Mouse (Mus musculus): Measurements from ENCODE around the gene Stab2. TPM values are rescaled to one million over a fixed set of nuclear protein-coding genes. Genes with fewer than 3 reads are reported as not detected.

Gene Stab2
- polyA plus RNA-seq (2016; fragmentation: Nextera tagmentation; extraction: Ambion mirVana): 0.17 and 0.18 TPM in 2 replicates

DNA sequence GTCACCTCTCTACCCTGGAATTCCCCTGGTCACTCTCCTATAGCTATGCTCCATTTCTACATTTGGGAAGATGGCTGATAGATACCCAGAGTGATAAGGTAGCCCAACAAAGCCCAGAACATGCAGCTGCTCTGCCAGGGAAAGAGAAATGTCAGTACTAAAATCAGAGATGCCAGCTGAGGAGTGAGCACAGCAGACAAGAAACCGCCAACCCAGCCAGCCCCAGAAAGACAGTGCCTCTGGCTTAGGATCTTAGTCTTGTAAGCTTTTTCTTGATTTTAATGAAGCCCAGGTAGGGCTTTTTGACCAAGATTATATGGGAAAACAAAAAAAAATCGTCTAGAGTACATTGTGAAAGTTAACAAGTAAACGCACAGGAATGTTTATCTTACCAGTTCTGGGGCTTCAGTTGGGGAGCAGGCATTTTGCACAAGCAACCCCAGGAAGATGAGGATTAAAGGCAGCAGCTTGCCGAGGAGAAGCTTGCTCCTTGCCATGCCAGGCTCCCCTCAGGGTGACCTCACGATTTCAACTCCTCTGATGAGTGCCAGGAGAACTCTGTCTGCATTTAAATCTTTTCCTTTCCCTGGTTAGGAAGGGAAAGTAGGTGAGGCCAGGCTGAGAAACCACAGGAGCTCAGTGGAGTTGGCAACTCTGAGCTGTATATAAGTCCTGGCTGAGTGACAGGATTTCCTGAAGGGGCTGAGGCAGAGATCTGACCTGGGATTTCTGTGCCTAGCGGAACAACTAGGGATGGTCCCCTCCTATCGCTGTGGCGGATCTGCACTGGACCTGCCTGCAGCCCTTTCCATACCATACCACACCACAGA lies at the start of gene Stab2:
Gene Stab2 (minus strand): TSS at position 641 of the 830 bp plus-strand sequence.
- ATAC-seq (ENCODE audit: insufficient number of reproducible peaks, insufficient read depth, low FRiP score, low TSS enrichment, low read depth): no peak
- H3K27ac ChIP-seq: no peak within 1 kb of the TSS
- no peaks in the 10 kb centered on the region for H3K9me3 ChIP-seq
- no peak within 1 kb of the TSS for H3K4me3 ChIP-seq (replicated peaks)
- H3K36me3 ChIP-seq: no peaks in the 10 kb centered on the region
- no peaks in the 10 kb centered on the region for H3K4me1 ChIP-seq (replicated peaks)
- 63% methylated on average over 8 of the region's 8 CpGs for WGBS
- H3K9ac ChIP-seq (replicated peaks): no peak within 1 kb of the TSS
- H3K4me2 ChIP-seq: no peak within 1 kb of the TSS
- no peaks in the 10 kb centered on the region for H3K27me3 ChIP-seq

DNA sequence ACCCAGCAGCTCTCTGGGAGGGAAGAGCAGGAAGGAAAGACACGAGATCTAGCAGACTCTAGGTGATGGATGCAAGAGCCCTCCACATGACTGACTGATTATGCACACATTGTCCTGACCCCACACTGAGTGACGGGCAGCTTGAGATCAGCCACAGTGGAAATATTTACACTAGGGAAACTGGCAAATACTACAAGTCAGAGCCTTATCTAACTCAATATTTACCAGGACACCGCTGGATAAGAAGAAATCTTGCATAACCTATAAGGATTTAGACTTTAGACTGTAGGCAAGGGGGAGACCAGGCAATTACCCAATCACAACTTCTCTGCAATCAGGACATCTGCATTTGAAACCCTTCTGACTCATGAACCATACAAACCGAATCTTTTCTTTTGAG lies 43.9 kb upstream of the Stab2 start:
- no peak overlapping the region for H3K4me3 ChIP-seq (replicated peaks)
- no peak for ATAC-seq (ENCODE audit: insufficient number of reproducible peaks, insufficient read depth, low FRiP score, low TSS enrichment, low read depth)
- H3K9me3 ChIP-seq: no peaks in the 10 kb centered on the region
- H3K27me3 ChIP-seq: 0 out of 2 replicates have a peak, but pooled peaks cover 6% of the 10 kb centered on the region
- no peak overlapping the region for H3K9ac ChIP-seq (replicated peaks)
- no peak overlapping the region for H3K27ac ChIP-seq
- no peaks in the 10 kb centered on the region for H3K36me3 ChIP-seq
- H3K4me1 ChIP-seq (replicated peaks): no peaks in the 10 kb centered on the region
- 74% methylated on average over 4 of the region's 4 CpGs for WGBS
- no peak overlapping the region for H3K4me2 ChIP-seq

DNA sequence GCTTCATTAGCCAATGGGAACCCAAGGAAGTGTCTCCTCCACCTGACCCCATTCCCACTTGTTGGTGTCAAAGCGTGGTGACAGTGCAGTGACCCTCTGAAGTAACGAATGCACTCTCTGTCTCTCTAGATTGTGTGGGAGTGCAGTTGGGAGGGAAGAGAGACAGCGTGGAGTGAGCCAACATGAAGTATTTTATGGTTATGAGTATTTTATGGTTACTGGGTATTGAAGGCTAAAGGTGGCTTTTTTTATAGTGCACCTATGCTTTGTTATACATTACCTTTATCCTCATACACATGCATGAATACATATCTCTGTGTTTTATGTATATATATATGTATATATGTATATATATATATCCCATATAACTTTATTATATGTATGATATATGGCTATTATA lies 41.4 kb upstream of the Stab2 start:
- H3K4me1 ChIP-seq (replicated peaks): no peaks in the 10 kb centered on the region
- H3K27ac ChIP-seq: no peak overlapping the region
- H3K27me3 ChIP-seq: no peaks in the 10 kb centered on the region
- no peak for ATAC-seq (ENCODE audit: insufficient number of reproducible peaks, insufficient read depth, low FRiP score, low TSS enrichment, low read depth)
- no peak overlapping the region for H3K4me3 ChIP-seq (replicated peaks)
- H3K9ac ChIP-seq (replicated peaks): no peak overlapping the region
- H3K9me3 ChIP-seq: no peaks in the 10 kb centered on the region
- no peaks in the 10 kb centered on the region for H3K36me3 ChIP-seq
- no peak overlapping the region for H3K4me2 ChIP-seq
- WGBS: 72% methylated on average over 3 of the region's 3 CpGs

DNA sequence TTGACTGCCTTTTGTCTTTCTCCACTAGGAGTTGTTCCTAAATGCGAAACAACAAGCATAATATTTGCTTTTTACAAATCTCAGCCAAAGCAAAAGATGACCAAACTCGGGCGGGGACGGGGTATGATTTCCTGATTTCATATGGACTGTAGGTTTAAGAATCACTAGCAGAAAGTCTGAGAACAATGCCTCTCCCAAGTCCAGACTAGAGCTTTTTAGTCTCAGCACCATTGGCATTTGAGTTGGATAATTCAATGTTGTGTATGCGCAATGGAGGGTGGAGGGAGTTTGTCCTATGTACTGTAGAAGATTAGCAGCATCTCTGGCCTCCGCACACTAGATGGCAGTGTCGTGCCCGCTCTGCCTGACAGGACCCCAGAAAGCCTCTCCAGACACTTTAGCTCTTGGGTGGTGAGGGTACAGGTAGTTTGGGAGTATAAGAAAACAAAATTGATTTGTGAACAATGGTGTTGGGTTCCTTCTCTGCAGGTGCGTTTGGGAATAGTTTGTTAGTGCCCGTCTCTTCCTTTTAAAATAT lies 39.2 kb upstream of the Stab2 start:
- no peak overlapping the region for H3K27ac ChIP-seq
- WGBS: 83% methylated on average over 10 of the region's 10 CpGs
- H3K9ac ChIP-seq (replicated peaks): no peak overlapping the region
- ATAC-seq (ENCODE audit: insufficient number of reproducible peaks, insufficient read depth, low FRiP score, low TSS enrichment, low read depth): no peak
- H3K27me3 ChIP-seq: no peaks in the 10 kb centered on the region
- H3K9me3 ChIP-seq: no peaks in the 10 kb centered on the region
- H3K4me2 ChIP-seq: no peak overlapping the region
- no peaks in the 10 kb centered on the region for H3K36me3 ChIP-seq
- H3K4me1 ChIP-seq (replicated peaks): no peaks in the 10 kb centered on the region
- H3K4me3 ChIP-seq (replicated peaks): no peak overlapping the region

DNA sequence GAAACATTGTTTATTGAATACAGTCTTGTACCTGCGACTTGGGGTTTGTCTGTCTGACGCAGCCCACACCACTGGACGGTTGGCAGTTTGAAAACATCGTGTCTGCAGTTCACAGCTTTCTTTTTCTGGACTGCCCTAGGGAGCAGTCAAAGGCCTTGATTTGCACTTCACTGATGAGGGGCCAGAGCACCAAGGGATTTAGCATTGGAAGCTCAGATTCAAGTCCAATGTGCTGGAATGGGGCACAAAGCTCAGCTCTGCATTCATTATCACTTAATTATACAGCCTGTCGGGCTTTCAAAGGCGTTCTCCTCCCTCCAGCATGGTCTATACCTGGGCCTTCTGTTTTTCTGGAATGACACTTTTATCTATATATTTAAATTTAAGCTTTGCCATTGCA lies 38.6 kb upstream of the Stab2 start:
- no peak overlapping the region for H3K27ac ChIP-seq
- no peaks in the 10 kb centered on the region for H3K4me1 ChIP-seq (replicated peaks)
- 32% methylated on average over 6 of the region's 6 CpGs for WGBS
- no peaks in the 10 kb centered on the region for H3K27me3 ChIP-seq
- ATAC-seq (ENCODE audit: insufficient number of reproducible peaks, insufficient read depth, low FRiP score, low TSS enrichment, low read depth): no peak
- no peaks in the 10 kb centered on the region for H3K36me3 ChIP-seq
- H3K4me3 ChIP-seq (replicated peaks): no peak overlapping the region
- no peaks in the 10 kb centered on the region for H3K9me3 ChIP-seq
- H3K4me2 ChIP-seq: no peak overlapping the region
- no peak overlapping the region for H3K9ac ChIP-seq (replicated peaks)

DNA sequence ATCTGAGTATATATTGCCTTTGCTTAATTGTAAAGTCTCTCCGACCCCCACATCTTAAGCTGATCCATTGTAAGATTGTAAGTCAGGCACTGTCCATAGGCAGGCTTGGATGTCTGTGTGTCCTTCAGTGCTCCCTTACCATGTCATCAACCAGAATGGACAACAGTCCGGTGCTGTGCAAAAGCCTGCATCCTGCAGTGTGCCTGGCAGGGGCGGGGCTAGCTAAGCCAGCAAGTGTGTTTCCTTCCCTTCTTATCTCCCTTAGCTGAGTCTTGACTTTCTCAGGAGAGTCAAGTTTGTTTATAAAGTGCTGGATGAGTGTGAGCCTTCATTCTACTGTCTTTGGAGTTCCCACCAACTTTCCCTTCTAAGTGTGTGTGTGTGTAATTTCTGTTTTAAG lies 37.4 kb upstream of the Stab2 start:
- Histone ChIP-seq H3K4me1 (replicated peaks) (no peaks in the 10 kb centered on the region), H3K9me3 (no peaks in the 10 kb centered on the region), H3K4me2 (no peak overlapping the region), H3K4me3 (replicated peaks) (no peak overlapping the region), H3K27ac (no peak overlapping the region), H3K36me3 (no peaks in the 10 kb centered on the region), H3K9ac (replicated peaks) (no peak overlapping the region), H3K27me3 (no peaks in the 10 kb centered on the region)
- WGBS: 75% methylated on average over 3 of the region's 3 CpGs
- ATAC-seq (ENCODE audit: insufficient number of reproducible peaks, insufficient read depth, low FRiP score, low TSS enrichment, low read depth): no peak

DNA sequence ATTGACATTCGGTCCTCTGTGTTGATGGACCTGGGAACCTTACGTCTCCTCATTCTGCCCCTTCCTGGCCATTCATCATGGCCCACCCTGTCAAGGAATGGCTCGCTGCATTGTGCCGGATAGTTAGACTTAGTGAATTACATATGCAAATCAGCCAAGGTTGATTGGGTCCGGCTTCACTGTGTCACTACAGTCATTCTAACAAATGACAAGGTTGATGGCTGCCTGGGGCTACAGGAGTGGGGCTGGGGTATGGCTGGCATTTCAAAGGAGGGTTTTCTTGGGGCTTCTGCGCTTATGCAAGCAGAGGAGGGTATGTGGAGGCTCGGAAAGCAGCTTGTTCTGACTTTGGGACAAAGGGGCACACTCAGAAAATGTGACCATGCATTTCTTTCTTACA lies 33.4 kb upstream of the Stab2 start:
- H3K4me2 ChIP-seq: no peak overlapping the region
- no peak overlapping the region for H3K9ac ChIP-seq (replicated peaks)
- ATAC-seq (ENCODE audit: insufficient number of reproducible peaks, insufficient read depth, low FRiP score, low TSS enrichment, low read depth): no peak
- H3K27ac ChIP-seq: no peak overlapping the region
- no peaks in the 10 kb centered on the region for H3K9me3 ChIP-seq
- H3K27me3 ChIP-seq: no peaks in the 10 kb centered on the region
- H3K4me3 ChIP-seq (replicated peaks): no peak overlapping the region
- 86% methylated on average over 7 of the region's 7 CpGs for WGBS
- H3K36me3 ChIP-seq: no peaks in the 10 kb centered on the region
- 0 out of 2 replicates have a peak, but pooled peaks cover 2% of the 10 kb centered on the region for H3K4me1 ChIP-seq (replicated peaks)

DNA sequence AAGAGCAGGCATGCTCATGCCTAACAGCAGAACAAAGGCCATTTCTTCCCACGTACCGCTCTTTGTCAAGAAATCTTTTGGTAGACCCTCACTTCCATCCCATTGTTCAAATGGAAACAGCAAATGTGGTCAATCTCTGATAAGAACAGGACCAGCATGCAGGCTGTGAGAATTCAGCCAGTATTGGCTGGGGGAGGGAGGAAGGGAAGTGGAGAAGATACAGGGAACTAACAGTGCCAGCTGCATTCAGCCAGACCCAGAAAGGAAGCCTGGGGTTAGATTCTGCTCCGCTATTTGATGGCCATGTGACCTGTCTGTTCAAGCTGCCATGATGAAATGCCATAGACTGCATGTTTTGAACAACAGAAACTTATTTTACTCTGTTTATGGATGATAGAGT lies 32.0 kb upstream of the Stab2 start:
- no peak overlapping the region for H3K9ac ChIP-seq (replicated peaks)
- H3K4me3 ChIP-seq (replicated peaks): no peak overlapping the region
- 85% methylated on average over 3 of the region's 3 CpGs for WGBS
- H3K27ac ChIP-seq: no peak overlapping the region
- H3K27me3 ChIP-seq: no peaks in the 10 kb centered on the region
- no peaks in the 10 kb centered on the region for H3K9me3 ChIP-seq
- ATAC-seq (ENCODE audit: insufficient number of reproducible peaks, insufficient read depth, low FRiP score, low TSS enrichment, low read depth): no peak
- 0 out of 2 replicates have a peak, but pooled peaks cover 4% of the 10 kb centered on the region for H3K4me1 ChIP-seq (replicated peaks)
- no peaks in the 10 kb centered on the region for H3K36me3 ChIP-seq
- no peak overlapping the region for H3K4me2 ChIP-seq

DNA sequence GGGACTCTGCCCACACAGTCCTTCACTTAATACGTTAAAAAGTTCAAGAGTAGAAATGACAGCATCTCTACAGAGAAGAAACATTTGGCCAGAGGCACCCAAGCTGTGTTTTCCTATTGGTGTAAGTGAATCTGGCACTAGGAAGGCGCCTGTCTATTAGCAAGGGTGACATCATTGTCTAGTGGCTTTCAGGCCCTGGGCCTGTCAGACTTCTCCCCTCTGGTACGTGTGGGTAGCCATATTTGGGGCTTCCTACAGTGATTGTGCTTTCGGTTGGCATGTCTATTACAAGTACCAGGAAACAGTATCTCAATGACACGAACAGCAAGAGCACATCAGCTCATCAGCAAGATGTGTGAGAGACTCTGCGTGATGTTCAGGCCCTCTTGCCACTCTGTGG lies 31.5 kb upstream of the Stab2 start:
- Histone ChIP-seq H3K36me3 (no peaks in the 10 kb centered on the region), H3K4me3 (replicated peaks) (no peak overlapping the region), H3K9me3 (no peaks in the 10 kb centered on the region), H3K27ac (no peak overlapping the region), H3K4me1 (replicated peaks) (0 out of 2 replicates have a peak, but pooled peaks cover 4% of the 10 kb centered on the region), H3K4me2 (no peak overlapping the region), H3K27me3 (no peaks in the 10 kb centered on the region), H3K9ac (replicated peaks) (no peak overlapping the region)
- 81% methylated on average over 6 of the region's 6 CpGs for WGBS
- no peak for ATAC-seq (ENCODE audit: insufficient number of reproducible peaks, insufficient read depth, low FRiP score, low TSS enrichment, low read depth)

DNA sequence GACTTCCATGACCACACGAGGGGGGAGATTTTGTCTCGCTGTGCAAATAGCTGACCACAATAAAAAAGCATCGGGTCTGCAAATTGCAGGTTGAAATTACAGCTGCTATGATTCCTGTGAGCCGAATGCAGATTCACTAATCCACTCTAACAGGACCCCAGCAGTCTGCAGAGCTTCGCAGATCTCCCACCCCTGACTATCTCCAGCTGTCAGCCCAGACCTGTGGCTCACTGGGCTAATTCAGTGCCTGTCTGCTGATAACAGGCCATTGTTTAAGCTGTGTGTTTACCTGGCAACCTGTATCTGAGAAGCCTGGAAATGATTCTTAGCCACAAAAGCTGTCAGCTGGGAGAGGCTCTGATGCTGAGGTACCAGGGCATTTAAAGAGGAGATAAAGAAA lies 29.2 kb upstream of the Stab2 start:
- no peak for ATAC-seq (ENCODE audit: insufficient number of reproducible peaks, insufficient read depth, low FRiP score, low TSS enrichment, low read depth)
- no peak overlapping the region for H3K27ac ChIP-seq
- H3K36me3 ChIP-seq: no peaks in the 10 kb centered on the region
- H3K4me2 ChIP-seq: no peak overlapping the region
- H3K4me3 ChIP-seq (replicated peaks): no peak overlapping the region
- H3K9me3 ChIP-seq: no peaks in the 10 kb centered on the region
- WGBS: 43% methylated on average over 5 of the region's 5 CpGs
- 0 out of 2 replicates have a peak, but pooled peaks cover 4% of the 10 kb centered on the region for H3K4me1 ChIP-seq (replicated peaks)
- H3K27me3 ChIP-seq: no peaks in the 10 kb centered on the region
- H3K9ac ChIP-seq (replicated peaks): no peak overlapping the region

DNA sequence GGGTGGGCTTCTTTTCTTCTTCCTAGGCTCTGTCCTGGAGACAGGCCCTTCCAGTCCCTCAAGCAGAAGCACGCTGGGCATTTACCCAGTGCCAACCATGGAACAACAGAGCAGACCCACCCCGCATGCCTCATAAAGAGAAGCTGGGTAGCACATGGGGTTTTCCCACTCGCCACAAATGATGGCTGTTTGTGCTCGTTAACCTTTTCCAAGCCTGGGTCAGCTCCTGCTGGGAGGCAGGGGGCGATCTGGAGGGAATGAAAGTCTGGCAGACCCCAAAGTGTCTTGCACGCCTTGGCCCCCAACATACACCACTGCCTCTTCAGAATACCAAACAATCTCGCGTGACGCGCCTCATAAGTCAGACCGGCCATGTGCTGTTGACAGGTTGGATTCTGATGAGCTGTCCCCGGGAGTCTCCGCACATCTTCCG lies 28.5 kb upstream of the Stab2 start:
- ATAC-seq (ENCODE audit: insufficient number of reproducible peaks, insufficient read depth, low FRiP score, low TSS enrichment, low read depth): no peak
- H3K9me3 ChIP-seq: no peaks in the 10 kb centered on the region
- H3K4me2 ChIP-seq: no peak overlapping the region
- no peak overlapping the region for H3K27ac ChIP-seq
- no peaks in the 10 kb centered on the region for H3K27me3 ChIP-seq
- no peak overlapping the region for H3K9ac ChIP-seq (replicated peaks)
- 0 out of 2 replicates have a peak, but pooled peaks cover 4% of the 10 kb centered on the region for H3K4me1 ChIP-seq (replicated peaks)
- H3K36me3 ChIP-seq: no peaks in the 10 kb centered on the region
- WGBS: 55% methylated on average over 14 of the region's 14 CpGs
- H3K4me3 ChIP-seq (replicated peaks): no peak overlapping the region
